ENCODE assay signal across 8 mouse cellular contexts in the genomic region with DNA sequence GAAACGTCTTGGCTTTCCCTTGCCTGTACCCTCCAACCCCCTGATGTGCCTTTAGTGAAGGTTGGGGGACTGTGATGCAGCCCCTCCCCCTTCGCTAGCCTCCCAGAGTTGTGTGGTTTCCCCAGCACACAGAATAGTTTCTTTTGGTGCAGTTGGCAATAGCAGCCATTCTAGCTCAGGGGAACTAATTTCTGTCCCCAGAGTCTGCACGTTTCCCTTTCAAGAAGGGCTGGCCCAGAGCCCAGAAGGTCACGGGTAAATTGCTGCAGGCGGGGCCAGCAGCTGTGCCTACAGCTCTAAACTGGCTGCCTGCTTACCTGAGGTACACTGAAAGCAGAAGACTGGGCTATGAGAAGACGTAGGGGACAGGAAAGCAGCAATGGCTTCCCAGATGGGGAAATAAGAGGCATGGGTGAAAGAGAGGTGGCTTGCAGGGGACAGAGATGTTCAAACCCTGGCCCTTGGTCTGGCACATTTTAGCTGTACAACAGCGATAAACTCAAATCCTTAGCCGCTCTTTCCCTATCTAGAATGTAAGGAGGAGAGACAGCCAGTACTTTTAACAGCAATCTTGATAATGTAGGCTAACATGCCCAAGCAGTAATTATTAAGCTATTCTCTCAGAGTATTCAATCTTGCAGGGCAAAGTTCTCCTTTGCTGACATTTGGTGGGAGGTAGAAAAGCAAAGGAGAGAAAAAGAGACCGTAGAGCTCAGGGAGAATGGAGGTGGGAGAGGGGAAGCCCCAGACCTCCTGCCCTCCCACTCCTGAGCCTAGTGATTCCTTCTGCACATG. TPM values are rescaled to one million over a fixed set of nuclear protein-coding genes. Genes with fewer than 3 reads are reported as not detected.
DNase-seq lines count a peak whose midpoint lies in the region; ATAC-seq and TF ChIP-seq lines count a peak whose summit lies in the region.

No protein-coding gene starts in this region.

- no peaks in the 10 kb centered on the region for H3K4me1 ChIP-seq in liver, embryonic 12.5 days
- peaks cover 18% of the 10 kb centered on the region for H3K4me1 ChIP-seq in hindbrain, embryonic 15.5 days (replicated peaks)
- peaks cover 20% of the 10 kb centered on the region for H3K4me1 ChIP-seq in midbrain, embryonic 12.5 days
- no peaks in the 10 kb centered on the region for H3K4me1 ChIP-seq in spleen, adult 2 months (ENCODE audit: control insufficient read depth, insufficient read depth, insufficient read length)

- ATAC-seq in liver, embryonic 12.5 days: no peak
- ATAC-seq in hindbrain, embryonic 15.5 days (ENCODE audit: low FRiP score, low read depth): peak; percentile 84
- peak; percentile 68 for ATAC-seq in midbrain, embryonic 12.5 days (ENCODE audit: low FRiP score, low read depth)

- peaks cover 17% of the 10 kb centered on the region for H3K27me3 ChIP-seq in liver, embryonic 12.5 days (replicated peaks)
- H3K27me3 ChIP-seq in hindbrain, embryonic 15.5 days: no peaks in the 10 kb centered on the region
- peaks cover 26% of the 10 kb centered on the region for H3K27me3 ChIP-seq in midbrain, embryonic 12.5 days
- H3K27me3 ChIP-seq in spleen, adult 2 months (ENCODE audit: control insufficient read depth, insufficient read depth, low read length): no peaks in the 10 kb centered on the region

- no peak overlapping the region for H3K27ac ChIP-seq in liver, embryonic 12.5 days
- H3K27ac ChIP-seq in hindbrain, embryonic 15.5 days (replicated peaks): peak overlapping the region; percentile 74
- H3K27ac ChIP-seq in midbrain, embryonic 12.5 days (replicated peaks): peak overlapping the region; percentile 35
- H3K27ac ChIP-seq in spleen, adult 2 months (ENCODE audit: insufficient read depth, low read length): peak overlapping the region; percentile 56; the same call in 1 of the 2 replicates

- H3K4me3 ChIP-seq in liver, embryonic 12.5 days: no peak overlapping the region
- H3K4me3 ChIP-seq in hindbrain, embryonic 15.5 days: peak overlapping the region; percentile 33
- 0 out of 2 replicates have a peak overlapping the region, but pooled peaks have one; percentile 9 for H3K4me3 ChIP-seq in midbrain, embryonic 12.5 days
- peak overlapping the region; percentile 30; the same call in 1 of the 2 replicates for H3K4me3 ChIP-seq in spleen, adult 2 months (ENCODE audit: extremely low read depth, insufficient read depth, insufficient read length)

- H3K4me2 ChIP-seq in liver, embryonic 12.5 days: no peak overlapping the region
- H3K4me2 ChIP-seq in hindbrain, embryonic 15.5 days: peak overlapping the region; percentile 77
- peak overlapping the region; percentile 60 for H3K4me2 ChIP-seq in midbrain, embryonic 12.5 days (replicated peaks)

- no peaks in the 10 kb centered on the region for H3K9me3 ChIP-seq in liver, embryonic 12.5 days (replicated peaks)
- H3K9me3 ChIP-seq in hindbrain, embryonic 15.5 days: no peaks in the 10 kb centered on the region
- H3K9me3 ChIP-seq in midbrain, embryonic 12.5 days: no peaks in the 10 kb centered on the region

- no peak for TF ChIP-seq POLR2A in spleen, adult 2 months (IDR thresholded peaks at IDR 0.05; ENCODE audit: low read depth, low read length)

- 32% methylated on average over 9 of the region's 9 CpGs for WGBS in liver, embryonic 12.5 days (ENCODE audit: insufficient replicate concordance)
- WGBS in hindbrain, embryonic 15.5 days: 25% methylated on average over 9 of the region's 9 CpGs
- WGBS in midbrain, embryonic 12.5 days: 34% methylated on average over 9 of the region's 9 CpGs
- 30% methylated on average over 9 of the region's 9 CpGs for WGBS in spleen, adult 2 months

- intact Hi-C loops in gastrocnemius, postnatal 14 days (cut with DNase I; ENCODE audit: low total_unique reads): no loop called here
- intact Hi-C loops in left cerebral cortex, postnatal 25 days (cut with DNase I): loop anchor here (1.0 to 5.0 kb wide), 2 partner anchors 48 to 67 kb away; no protein-coding TSS in a partner anchor

- no peak for TF ChIP-seq CTCF in spleen, adult 2 months (IDR thresholded peaks at IDR 0.05; ENCODE audit: extremely low read depth, insufficient read depth, insufficient read length, insufficient replicate concordance)

- H3K9ac ChIP-seq in liver, embryonic 12.5 days: no peak overlapping the region
- H3K9ac ChIP-seq in hindbrain, embryonic 15.5 days: no peak overlapping the region
- H3K9ac ChIP-seq in midbrain, embryonic 12.5 days (replicated peaks): no peak overlapping the region

- H3K36me3 ChIP-seq in liver, embryonic 12.5 days: no peaks in the 10 kb centered on the region
- no peaks in the 10 kb centered on the region for H3K36me3 ChIP-seq in hindbrain, embryonic 15.5 days
- H3K36me3 ChIP-seq in midbrain, embryonic 12.5 days: no peaks in the 10 kb centered on the region
- H3K36me3 ChIP-seq in spleen, adult 2 months (ENCODE audit: control insufficient read depth, insufficient read depth, low read length): no peaks in the 10 kb centered on the region

- DNase-seq in liver: peak; percentile 12
- DNase-seq in embryo, embryonic 11 days: peak; percentile 39
- peak; percentile 76 for DNase-seq in gastrocnemius, postnatal 14 days
- peak; percentile 26 to 58 for DNase-seq in left cerebral cortex, postnatal 25 days (ENCODE audit: low spot score in 2 of 2)
- DNase-seq in spleen, adult 2 months (ENCODE audit: low read depth in 1 of 2, low spot score in 2 of 2): peak; percentile 4 to 55

RNA-seq across cellular contexts. Expression of a gene that starts 0.9 kb away (rescaled TPM):
- polyA plus RNA-seq in liver, embryonic 12.5 days (2016; fragmentation: Nextera tagmentation; extraction: Ambion mirVana): 0.45 and 1.0 TPM in 2 replicates
- total RNA-seq in gastrocnemius, postnatal 14 days (2021): 100 to 1,000 TPM in 1 of 2 experiments, 10 to 100 TPM in 1; 56.9 to 138 TPM
- 10.8 and 15.7 TPM in 2 replicates for polyA plus RNA-seq in hindbrain, embryonic 15.5 days (2015; fragmentation: Nextera tagmentation; extraction: Ambion mirVana)
- total RNA-seq in left cerebral cortex, postnatal 25 days (2021): 10 to 100 TPM in 1 of 2 experiments, 1 to 10 TPM in 1; 9.8 to 10.3 TPM
- 6.2 and 9.7 TPM in 2 replicates for polyA plus RNA-seq in midbrain, embryonic 12.5 days (2016; fragmentation: Nextera tagmentation; extraction: Ambion mirVana)
- polyA plus RNA-seq in spleen, adult 2 months (2012; rRNA removed): 7.0 and 7.7 TPM in 2 replicates

Comparison
In these comparisons a context has a peak if more than half of its experiments do, and no peak if none do; other contexts are left out.
1. DNase-seq: peak in every context shown above with its lines; median percentile 76 in gastrocnemius, postnatal 14 days; 42 in left cerebral cortex, postnatal 25 days; 39 in embryo, embryonic 11 days; 30 in spleen, adult 2 months; 12 in liver.